Mouse (Mus musculus) CH12.LX (cell line): ENCODE measurements around the gene Phf21a. TPM values are rescaled to one million over a fixed set of nuclear protein-coding genes. Genes with fewer than 3 reads are reported as not detected.
A peak's percentile ranks its signal among the peaks of the same experiment; 100 is the strongest.

Experiments used
- DNase-seq: peaks from one replicate; pipeline ENCODE4 v3.0.0-alpha.2; 2013; ENCODE audit errors: extremely low read depth
- H3K27ac ChIP-seq: 2 replicates; pipeline ENCODE4 v1.5.1; 2012; ENCODE audit warnings: low read depth, mild to moderate bottlenecking, control low read depth, moderate library complexity; ENCODE audit not compliant: insufficient read depth
- H3K27me3 ChIP-seq: replicated peaks from 2 replicates; pipeline ENCODE3; 2012; ENCODE audit warnings: inconsistent platforms
- H3K36me3 ChIP-seq, 2 experiments: replicated peaks in 1 of 2; 2 replicates each; pipeline versions ENCODE3 to v1.6.1; 2012; ENCODE audit warnings: inconsistent platforms in 1 of 2, low read length in 1 of 2, mild to moderate bottlenecking in 1 of 2, mixed read lengths in 1 of 2, moderate library complexity in 1 of 2; ENCODE audit not compliant: control insufficient read depth in 1 of 2, insufficient read depth in 1 of 2
- H3K4me1 ChIP-seq, 2 experiments: 2 replicates each; pipeline ENCODE4 v1.6.1; 2012; ENCODE audit warnings: inconsistent platforms in 1 of 2, moderate library complexity in 1 of 2; ENCODE audit not compliant: insufficient read depth in 2 of 2, control insufficient read depth in 1 of 2
- H3K4me2 ChIP-seq: 2 replicates; pipeline ENCODE4 v1.6.1; 2012; ENCODE audit warnings: low read depth, mild to moderate bottlenecking, control low read depth; ENCODE audit not compliant: poor library complexity, insufficient read depth, severe bottlenecking
- H3K4me3 ChIP-seq, 3 experiments: fragments of 150-350 bp in 1 of 3; sonication (generic) in 1 of 3; replicated peaks in 1 of 3; 2 replicates each; pipeline versions ENCODE3 to v1.5.1; 2011 to 2012; ENCODE audit warnings: low read depth in 2 of 3, low read length in 2 of 3, mild to moderate bottlenecking in 2 of 3, moderate library complexity in 2 of 3, control low read depth in 1 of 3, improper control_type of control experiment in 1 of 3, inconsistent platforms in 1 of 3, mixed read lengths in 1 of 3; ENCODE audit not compliant: poor library complexity in 1 of 3
- H3K79me2 ChIP-seq: replicated peaks from 2 replicates; pipeline ENCODE4 v1.6.1; 2012; ENCODE audit warnings: mild to moderate bottlenecking, moderate library complexity; ENCODE audit not compliant: control insufficient read depth, poor library complexity, insufficient read depth, severe bottlenecking; ENCODE audit errors: extremely low read depth
- H3K9ac ChIP-seq: 2 replicates; pipeline ENCODE4 v1.6.1; 2012; ENCODE audit warnings: low read depth, mild to moderate bottlenecking, control low read depth, moderate library complexity; ENCODE audit not compliant: insufficient read depth
- H3K9me3 ChIP-seq: replicated peaks from 2 replicates; pipeline ENCODE3; 2012; ENCODE audit warnings: low read length, inconsistent platforms, mixed read lengths
- BHLHE40 ChIP-seq: IDR thresholded peaks from 2 replicates; pipeline ENCODE4 v1.6.1; 2011; ENCODE audit warnings: mild to moderate bottlenecking, low read depth, low read length, improper control_type of control experiment
- CHD1 ChIP-seq: IDR thresholded peaks from 2 replicates; pipeline ENCODE4 v1.6.1; 2012; ENCODE audit warnings: low read depth, low read length, improper control_type of control experiment, inconsistent platforms
- CHD2 ChIP-seq: IDR thresholded peaks from 2 replicates; pipeline ENCODE4 v1.6.1; 2011; ENCODE audit warnings: low read length, improper control_type of control experiment
- CTCF ChIP-seq, 2 experiments: IDR thresholded peaks in 1 of 2; conservative IDR thresholded peaks in 1 of 2; 2 replicates each; pipeline ENCODE4 v1.5.1; 2011 to 2012; ENCODE audit warnings: low read depth in 2 of 2, low read length in 2 of 2, improper control_type of control experiment in 1 of 2, inconsistent platforms in 1 of 2, mild to moderate bottlenecking in 1 of 2, moderate library complexity in 1 of 2
- ELF1 ChIP-seq: IDR thresholded peaks from 2 replicates; pipeline ENCODE4 v1.6.1; 2014; ENCODE audit warnings: low read depth, mild to moderate bottlenecking, inconsistent platforms, low read length, improper control_type of control experiment
- EP300 ChIP-seq: IDR thresholded peaks from 2 replicates; pipeline ENCODE4 v1.6.1; 2011; ENCODE audit warnings: low read length, improper control_type of control experiment
- ETS1 ChIP-seq: conservative IDR thresholded peaks from 2 replicates; pipeline ENCODE4 v1.6.1; 2012; ENCODE audit warnings: low read depth, mild to moderate bottlenecking, inconsistent platforms, low read length, improper control_type of control experiment, moderate library complexity
- HCFC1 ChIP-seq: IDR thresholded peaks from 2 replicates; pipeline ENCODE4 v1.6.1; 2012; ENCODE audit warnings: low read depth, mild to moderate bottlenecking, inconsistent platforms, low read length, improper control_type of control experiment
- IRF4 ChIP-seq: IDR thresholded peaks from 2 replicates; pipeline ENCODE4 v1.6.1; 2014; ENCODE audit warnings: low read depth, mild to moderate bottlenecking, inconsistent platforms, low read length, improper control_type of control experiment
- KAT2A ChIP-seq: IDR thresholded peaks from 2 replicates; pipeline ENCODE4 v1.6.1; 2012; ENCODE audit warnings: low read length, improper control_type of control experiment, inconsistent platforms; ENCODE audit not compliant: insufficient replicate concordance
- MAFK ChIP-seq: IDR thresholded peaks from 2 replicates; pipeline ENCODE4 v1.6.1; 2011; ENCODE audit warnings: low read length, improper control_type of control experiment; ENCODE audit not compliant: insufficient replicate concordance
- MAX ChIP-seq: IDR thresholded peaks from 2 replicates; pipeline ENCODE4 v1.6.1; 2011; ENCODE audit warnings: low read length, improper control_type of control experiment
- MAZ ChIP-seq: IDR thresholded peaks from 2 replicates; pipeline ENCODE4 v1.6.1; 2012; ENCODE audit warnings: low read depth, mild to moderate bottlenecking, inconsistent platforms, low read length, improper control_type of control experiment, moderate library complexity
- MEF2A ChIP-seq: IDR thresholded peaks from 2 replicates; pipeline ENCODE4 v1.6.1; 2014; ENCODE audit warnings: low read depth, mild to moderate bottlenecking, inconsistent platforms, low read length, improper control_type of control experiment, borderline replicate concordance
- MYC ChIP-seq: IDR thresholded peaks from 2 replicates; pipeline ENCODE4 v1.6.1; 2011; ENCODE audit warnings: low read depth, mild to moderate bottlenecking, improper control_type of control experiment, low read length
- NRF1 ChIP-seq: IDR thresholded peaks from 2 replicates; pipeline ENCODE4 v1.6.1; 2014; ENCODE audit warnings: low read depth, mild to moderate bottlenecking, inconsistent platforms, low read length, improper control_type of control experiment, moderate library complexity
- POLR2A ChIP-seq: IDR thresholded peaks from 2 replicates; pipeline ENCODE4 v1.6.1; 2011; ENCODE audit warnings: low read depth, mild to moderate bottlenecking, improper control_type of control experiment, low read length
- POLR2AphosphoS2 ChIP-seq: IDR thresholded peaks from 2 replicates; pipeline ENCODE4 v1.6.1; 2011; ENCODE audit warnings: low read depth, low read length, improper control_type of control experiment
- RAD21 ChIP-seq: IDR thresholded peaks from 2 replicates; pipeline ENCODE4 v1.6.1; 2011; ENCODE audit warnings: low read depth, mild to moderate bottlenecking, low read length, improper control_type of control experiment, moderate library complexity
- RCOR1 ChIP-seq: conservative IDR thresholded peaks from 2 replicates; pipeline ENCODE4 v1.6.1; 2012; ENCODE audit warnings: low read depth, mild to moderate bottlenecking, inconsistent platforms, low read length, improper control_type of control experiment
- SIN3A ChIP-seq: IDR thresholded peaks from 2 replicates; pipeline ENCODE4 v1.6.1; 2012; ENCODE audit warnings: low read length, improper control_type of control experiment, inconsistent platforms
- SMC3 ChIP-seq: IDR thresholded peaks from 2 replicates; pipeline ENCODE4 v1.6.1; 2011; ENCODE audit warnings: low read depth, low read length, improper control_type of control experiment
- TBP ChIP-seq: conservative IDR thresholded peaks from 2 replicates; pipeline ENCODE4 v1.6.1; 2011; ENCODE audit warnings: low read depth, low read length, improper control_type of control experiment
- UBTF ChIP-seq: IDR thresholded peaks from 2 replicates; pipeline ENCODE4 v1.6.1; 2012; ENCODE audit warnings: low read depth, mild to moderate bottlenecking, inconsistent platforms, low read length, improper control_type of control experiment, moderate library complexity
- USF1 ChIP-seq: IDR thresholded peaks from 2 replicates; pipeline ENCODE4 v1.6.1; 2014; ENCODE audit warnings: low read depth, mild to moderate bottlenecking, inconsistent platforms, low read length, improper control_type of control experiment
- ZMIZ1 ChIP-seq: IDR thresholded peaks from 2 replicates; pipeline ENCODE4 v1.6.1; 2012; ENCODE audit warnings: low read depth, mild to moderate bottlenecking, inconsistent platforms, low read length, improper control_type of control experiment
- dilution Hi-C: fragments of 300-500 bp; cut with MboI; formaldehyde crosslinking; loops from 2 replicates; pipeline ENCODE4 v1.14.3; 2020; ENCODE audit warnings: low sequenced_read_pairs; ENCODE audit not compliant: extremely low pct_unique_long_range_greater_than_20kb, extremely low pct_ligation_motif_present
- in situ Hi-C: fragments of 300-500 bp; cut with MboI; formaldehyde crosslinking; loops from 3 replicates; pipeline ENCODE4 v1.14.3; 2019; ENCODE audit warnings: low sequenced_read_pairs, low pct_ligation_motif_present, low pct_unique_long_range_greater_than_20kb, mixed read lengths
- polyA plus RNA-seq: library from polyadenylated mRNA; unstranded; fragments of >175 nt; gene quantifications from 2 replicates; pipeline ENCODE4 v1.2.1, GENCODE M21; 2012; ENCODE audit warnings: low read depth; ENCODE audit not compliant: insufficient read length
- total RNA-seq, 2 experiments: library from RNA; depleted of rRNA; stranded (reverse); fragments of 300-350 nt in 1 of 2; fragments of >200 nt in 1 of 2; gene quantifications; 2 replicates each; pipeline ENCODE4 v1.2.3; 2012 to 2014

The Phf21a gene
- total and polyA plus RNA-seq, 3 experiments = 10.2 to 24.5 (median 12.0) TPM

- no peaks in the 10 kb centered on the region for H3K79me2 ChIP-seq
- H3K27ac ChIP-seq = no peak overlapping the region
- H3K4me1 ChIP-seq = peaks cover 0 to 11% of the 10 kb centered on the region in 2 experiments; a peak in 1 of 4 replicates
- no peaks in the 10 kb centered on the region for H3K27me3 ChIP-seq
- no peak for DNase-seq
- no peak overlapping the region for H3K9ac ChIP-seq
- no peak overlapping the region for H3K4me3 ChIP-seq
- TF ChIP-seq SIN3A (no peak), CHD1 (no peak), EP300 (no peak)
- no peak overlapping the region for H3K4me2 ChIP-seq
- in situ Hi-C loops (no loop called here), dilution Hi-C loops (no loop called here)
- H3K9me3 ChIP-seq = no peaks in the 10 kb centered on the region
- H3K36me3 ChIP-seq = peaks cover 0 to 25% of the 10 kb centered on the region in 2 experiments
These were observed 179.6 kb downstream of the Phf21a start for GRCm38 (mm10) chr2:92272510-92272909.

- Histone ChIP-seq H3K4me1 (peaks cover 0 to 11% of the 10 kb centered on the region in 2 experiments; a peak in 1 of 4 replicates), H3K4me2 (peak overlapping the region; percentile 41; the same call in 1 of the 2 replicates), H3K4me3 (no peak overlapping the region), H3K9ac (no peak overlapping the region), H3K36me3 (peaks cover 0 to 21% of the 10 kb centered on the region in 2 experiments), H3K9me3 (no peaks in the 10 kb centered on the region), H3K27me3 (no peaks in the 10 kb centered on the region), H3K79me2 (no peaks in the 10 kb centered on the region; the same call in 1 of the 2 replicates), H3K27ac (no peak overlapping the region)
- dilution Hi-C loops (no loop called here), in situ Hi-C loops (no loop called here)
- TF ChIP-seq RCOR1 (no peak), SMC3 (no peak), NRF1 (no peak), MEF2A (peak; percentile 58; the same call in 1 of the 2 replicates), CHD2 (no peak), POLR2A (no peak), KAT2A (no peak), POLR2AphosphoS2 (no peak), IRF4 (peak; percentile 59; the same call in 1 of the 2 replicates), RAD21 (no peak), CTCF (conservative IDR thresholded peaks at IDR 0.05 in 1 of 2, IDR thresholded peaks at IDR 0.05 in 1 of 2; ENCODE audit: low read depth in 2 of 2, low read length in 2 of 2) (no peak), TBP (no peak), ELF1 (no peak), ETS1 (no peak), MYC (no peak), USF1 (no peak), HCFC1 (no peak), ZMIZ1 (no peak), MAX (no peak), EP300 (0 out of 2 replicates have a peak, but pooled peaks have one; percentile 13), BHLHE40 (no peak), CHD1 (no peak), UBTF (no peak), MAFK (no peak), MAZ (no peak)
- DNase-seq = no peak
These were observed 180.3 kb downstream of the Phf21a start for GRCm38 (mm10) chr2:92273101-92273801.
